Mouse (Mus musculus) midbrain, embryonic 12.5 days (tissue): ENCODE measurements at regions not wholly inside any gene's neighbourhood (a gene's known extent, or its start where the extent isn't known, plus 50 kb on each side); places are given as distances from the start of the nearest gene placed in this dataset.
A peak's percentile ranks its signal among the peaks of the same experiment; 100 is the strongest.

Source experiments
- ATAC-seq: fragments of 200-750 bp; cut with Nextera tagmentation; 2 replicates; pipeline ENCODE4 v1.8.0; 2017; ENCODE audit warnings: low read depth, moderate TSS enrichment, moderate library complexity; ENCODE audit not compliant: low FRiP score
- H3K27ac ChIP-seq: fragments of 300-500 bp; sonication (generic); replicated peaks from 2 replicates; pipeline ENCODE4 v1.5.1; 2016; ENCODE audit warnings: mild to moderate bottlenecking
- H3K27me3 ChIP-seq: fragments of 300-500 bp; sonication (generic); 2 replicates; pipeline ENCODE4 v1.6.1; 2016; ENCODE audit warnings: mild to moderate bottlenecking
- H3K36me3 ChIP-seq: fragments of 300-500 bp; sonication (generic); 2 replicates; pipeline ENCODE4 v1.6.1; 2016
- H3K4me1 ChIP-seq: fragments of 300-500 bp; sonication (generic); 2 replicates; pipeline ENCODE4 v1.6.1; 2016
- H3K4me2 ChIP-seq: fragments of 300-500 bp; sonication (generic); replicated peaks from 2 replicates; pipeline ENCODE4 v1.6.1; 2016; ENCODE audit warnings: mild to moderate bottlenecking, moderate library complexity
- H3K4me3 ChIP-seq: fragments of 300-500 bp; sonication (generic); 2 replicates; pipeline ENCODE4 v1.5.1; 2016; ENCODE audit warnings: mild to moderate bottlenecking
- H3K9ac ChIP-seq: fragments of 300-500 bp; sonication (generic); replicated peaks from 2 replicates; pipeline ENCODE4 v1.6.1; 2016; ENCODE audit warnings: mild to moderate bottlenecking, moderate library complexity
- H3K9me3 ChIP-seq: fragments of 300-500 bp; sonication (generic); 2 replicates; pipeline ENCODE4 v1.6.1; 2016; ENCODE audit warnings: mild to moderate bottlenecking
- WGBS: fragments of 180-500 bp; shearing (Covaris S2); methylation state at CpG from one replicate; pipeline ENCODE4 v1.1.7; 2016; 5-methylcytosine and 5-hydroxymethylcytosine counted together

- ATAC-seq = no peak
- no peaks in the 10 kb centered on the region for H3K36me3 ChIP-seq
- no peak overlapping the region for H3K27ac ChIP-seq
- no peaks in the 10 kb centered on the region for H3K27me3 ChIP-seq
- no peaks in the 10 kb centered on the region for H3K4me1 ChIP-seq
- WGBS = 88% methylated on average over 6 of the region's 6 CpGs
- H3K9ac ChIP-seq = no peak overlapping the region
- 0 out of 2 replicates have a peak, but pooled peaks cover 3% of the 10 kb centered on the region for H3K9me3 ChIP-seq
- H3K4me3 ChIP-seq = no peak overlapping the region
- no peak overlapping the region for H3K4me2 ChIP-seq
These were observed 311.7 kb downstream of the Tmem132b start for GRCm38 (mm10) chr5:125843259-125843658.

- no peak overlapping the region for H3K27ac ChIP-seq
- WGBS = 87% methylated on average over 7 of the region's 7 CpGs
- H3K4me3 ChIP-seq = no peak overlapping the region
- H3K27me3 ChIP-seq = no peaks in the 10 kb centered on the region
- H3K36me3 ChIP-seq = no peaks in the 10 kb centered on the region
- H3K4me2 ChIP-seq = no peak overlapping the region
- H3K9me3 ChIP-seq = 0 out of 2 replicates have a peak, but pooled peaks cover 3% of the 10 kb centered on the region
- no peak for ATAC-seq
- no peaks in the 10 kb centered on the region for H3K4me1 ChIP-seq
- H3K9ac ChIP-seq = no peak overlapping the region
These were observed 318.1 kb downstream of the Tmem132b start for GRCm38 (mm10) chr5:125849722-125850121.

- H3K4me1 ChIP-seq = no peaks in the 10 kb centered on the region
- no peak for ATAC-seq
- no peaks in the 10 kb centered on the region for H3K27me3 ChIP-seq
- H3K4me2 ChIP-seq = no peak overlapping the region
- WGBS = 86% methylated on average over 9 of the region's 9 CpGs
- H3K9ac ChIP-seq = no peak overlapping the region
- no peaks in the 10 kb centered on the region for H3K9me3 ChIP-seq
- no peak overlapping the region for H3K4me3 ChIP-seq
- no peaks in the 10 kb centered on the region for H3K36me3 ChIP-seq
- H3K27ac ChIP-seq = no peak overlapping the region
These were observed 344.7 kb downstream of the Tmem132b start for GRCm38 (mm10) chr5:125876296-125876695.

- H3K4me3 ChIP-seq = no peak overlapping the region
- H3K4me2 ChIP-seq = no peak overlapping the region
- WGBS = 93% methylated on average over 2 of the region's 2 CpGs
- no peaks in the 10 kb centered on the region for H3K36me3 ChIP-seq
- H3K27ac ChIP-seq = no peak overlapping the region
- H3K9ac ChIP-seq = no peak overlapping the region
- no peaks in the 10 kb centered on the region for H3K27me3 ChIP-seq
- ATAC-seq = no peak
- H3K9me3 ChIP-seq = no peaks in the 10 kb centered on the region
- H3K4me1 ChIP-seq = no peaks in the 10 kb centered on the region
These were observed 357.3 kb downstream of the Tmem132b start for GRCm38 (mm10) chr5:125888840-125889239.

- Histone ChIP-seq H3K9me3 (0 out of 2 replicates have a peak, but pooled peaks cover 5% of the 10 kb centered on the region), H3K27ac (no peak overlapping the region), H3K27me3 (no peaks in the 10 kb centered on the region), H3K36me3 (no peaks in the 10 kb centered on the region), H3K4me3 (no peak overlapping the region), H3K4me2 (no peak overlapping the region), H3K9ac (no peak overlapping the region), H3K4me1 (no peaks in the 10 kb centered on the region)
- 88% methylated on average over 6 of the region's 6 CpGs for WGBS
- ATAC-seq = no peak
These were observed 362.3 kb downstream of the Tmem132b start for GRCm38 (mm10) chr5:125893864-125894263.

- WGBS = 89% methylated on average over 4 of the region's 4 CpGs
- Histone ChIP-seq H3K27me3 (no peaks in the 10 kb centered on the region), H3K4me1 (no peaks in the 10 kb centered on the region), H3K36me3 (no peaks in the 10 kb centered on the region), H3K9ac (no peak overlapping the region), H3K27ac (no peak overlapping the region), H3K4me3 (no peak overlapping the region), H3K4me2 (no peak overlapping the region), H3K9me3 (no peaks in the 10 kb centered on the region)
- ATAC-seq = no peak
These were observed 370.5 kb downstream of the Tmem132b start for GRCm38 (mm10) chr5:125902038-125902437.

- H3K9ac ChIP-seq = no peak overlapping the region
- no peak overlapping the region for H3K4me3 ChIP-seq
- no peak overlapping the region for H3K4me2 ChIP-seq
- H3K27me3 ChIP-seq = no peaks in the 10 kb centered on the region
- H3K9me3 ChIP-seq = no peaks in the 10 kb centered on the region
- no peaks in the 10 kb centered on the region for H3K36me3 ChIP-seq
- no peak for ATAC-seq
- 86% methylated on average over 5 of the region's 5 CpGs for WGBS
- no peaks in the 10 kb centered on the region for H3K4me1 ChIP-seq
- H3K27ac ChIP-seq = no peak overlapping the region
These were observed 372.9 kb downstream of the Tmem132b start for GRCm38 (mm10) chr5:125904426-125904825.

- no peaks in the 10 kb centered on the region for H3K4me1 ChIP-seq
- no peaks in the 10 kb centered on the region for H3K9me3 ChIP-seq
- H3K9ac ChIP-seq = no peak overlapping the region
- no peak overlapping the region for H3K4me2 ChIP-seq
- no peak overlapping the region for H3K4me3 ChIP-seq
- H3K36me3 ChIP-seq = no peaks in the 10 kb centered on the region
- no peak overlapping the region for H3K27ac ChIP-seq
- 87% methylated on average over 4 of the region's 4 CpGs for WGBS
- ATAC-seq = no peak
- no peaks in the 10 kb centered on the region for H3K27me3 ChIP-seq
These were observed 375.8 kb downstream of the Tmem132b start for GRCm38 (mm10) chr5:125907332-125907731.

- Histone ChIP-seq H3K4me2 (no peak overlapping the region), H3K4me3 (no peak overlapping the region), H3K27me3 (no peaks in the 10 kb centered on the region), H3K9ac (no peak overlapping the region), H3K36me3 (no peaks in the 10 kb centered on the region), H3K9me3 (no peaks in the 10 kb centered on the region), H3K4me1 (no peaks in the 10 kb centered on the region), H3K27ac (no peak overlapping the region)
- ATAC-seq = no peak
- WGBS = 92% methylated on average over 5 of the region's 5 CpGs
These were observed 376.3 kb downstream of the Tmem132b start for GRCm38 (mm10) chr5:125907909-125908308.

- WGBS = 88% methylated on average over 4 of the region's 4 CpGs
- no peaks in the 10 kb centered on the region for H3K9me3 ChIP-seq
- H3K4me2 ChIP-seq = no peak overlapping the region
- H3K27ac ChIP-seq = no peak overlapping the region
- no peaks in the 10 kb centered on the region for H3K27me3 ChIP-seq
- H3K4me3 ChIP-seq = no peak overlapping the region
- H3K9ac ChIP-seq = no peak overlapping the region
- no peaks in the 10 kb centered on the region for H3K36me3 ChIP-seq
- peaks cover 5% of the 10 kb centered on the region for H3K4me1 ChIP-seq
- no peak for ATAC-seq
These were observed 384.3 kb downstream of the Tmem132b start for GRCm38 (mm10) chr5:125915857-125916256.

- Histone ChIP-seq H3K36me3 (no peaks in the 10 kb centered on the region), H3K27ac (peak overlapping the region; percentile 39), H3K4me1 (peaks cover 16% of the 10 kb centered on the region), H3K9ac (no peak overlapping the region), H3K9me3 (no peaks in the 10 kb centered on the region), H3K4me3 (no peak overlapping the region), H3K27me3 (peaks cover 9% of the 10 kb centered on the region), H3K4me2 (peak overlapping the region; percentile 28)
- ATAC-seq = peak; percentile 70; the same call in 1 of the 2 replicates
- WGBS = 10% methylated on average over 11 of the region's 11 CpGs
These were observed 389.4 kb downstream of the Tmem132b start for GRCm38 (mm10) chr5:125920965-125921364.

- WGBS = 64% methylated on average over 7 of the region's 7 CpGs
- ATAC-seq = no peak
- no peaks in the 10 kb centered on the region for H3K9me3 ChIP-seq
These were observed 394.4 kb downstream of the Tmem132b start for GRCm38 (mm10) chr5:125925856-125926497.

GRCm38 (mm10) chr5:125931502-125931901 is 399.9 kb downstream of the Tmem132b start:
- 81% methylated on average over 4 of the region's 4 CpGs for WGBS
- Histone ChIP-seq H3K4me3 (no peak overlapping the region), H3K4me2 (no peak overlapping the region), H3K27ac (no peak overlapping the region), H3K27me3 (no peaks in the 10 kb centered on the region), H3K36me3 (no peaks in the 10 kb centered on the region), H3K9ac (no peak overlapping the region), H3K9me3 (no peaks in the 10 kb centered on the region), H3K4me1 (no peaks in the 10 kb centered on the region)
- no peak for ATAC-seq

More at GRCm38 (mm10) chr5:125925856-125926497, 394.4 kb downstream of the Tmem132b start:
- Histone ChIP-seq H3K9ac (no peak overlapping the region), H3K27ac (no peak overlapping the region), H3K4me1 (peaks cover 9% of the 10 kb centered on the region), H3K36me3 (no peaks in the 10 kb centered on the region), H3K4me2 (no peak overlapping the region), H3K27me3 (peaks cover 9% of the 10 kb centered on the region), H3K4me3 (no peak overlapping the region)
